Mouse (Mus musculus): ENCODE measurements around the gene Fcgr1.

GRCm38 (mm10) chr3:96338043-96338442 lies 44.3 kb upstream of the Fcgr1 start:
- TF ChIP-seq CTCF (IDR thresholded peaks at IDR 0.05; ENCODE audit: control insufficient read depth, insufficient read depth, insufficient read length) = no peak
- TF ChIP-seq MAX (IDR thresholded peaks at IDR 0.05) = no peak
- TF ChIP-seq USF1 (IDR thresholded peaks at IDR 0.05; ENCODE audit: low read depth) = no peak
- TF ChIP-seq CEBPB (IDR thresholded peaks at IDR 0.05; ENCODE audit: low read depth) = no peak
- no peak for TF ChIP-seq FOSL1 (IDR thresholded peaks at IDR 0.05; ENCODE audit: insufficient read depth, low read length, poor library complexity, severe bottlenecking)
- TF ChIP-seq MYOD1 (IDR thresholded peaks at IDR 0.05; ENCODE audit: control insufficient read depth, insufficient read length, low read depth) = no peak

Measured in C2C12 (cell line).